Mouse (Mus musculus): ENCODE results near the gene Lime1. TPM values are rescaled to one million over a fixed set of nuclear protein-coding genes. Genes with fewer than 3 reads are reported as not detected.

Lime1 gene
- polyA plus RNA-seq, 1 experiment from 2014 or later, result 20.9 TPM

GRCm38 (mm10) chr2:181381631-181382306 is 1.9 kb downstream of the Lime1 start:
- no peak for DNase-seq (ENCODE audit: low spot score)
- Histone ChIP-seq H3K36me3 (ENCODE audit: control insufficient read depth, insufficient read depth, low read length) (peaks cover 11% of the 10 kb centered on the region), H3K9ac (ENCODE audit: low read length) (no peak overlapping the region), H3K4me3 (ENCODE audit: low read depth, low read length) (no peak overlapping the region), H3K4me1 (ENCODE audit: control insufficient read depth, insufficient read depth, low read length) (no peaks in the 10 kb centered on the region), H3K4me2 (ENCODE audit: low read depth, severe bottlenecking) (no peak overlapping the region), H3K9me3 (ENCODE audit: control insufficient read depth, low read length) (no peaks in the 10 kb centered on the region), H3K27ac (replicated peaks; ENCODE audit: low read depth, low read length) (no peak overlapping the region), H3K27me3 (ENCODE audit: control insufficient read depth, insufficient read depth, low read length) (no peaks in the 10 kb centered on the region)
- ATAC-seq (ENCODE audit: insufficient number of reproducible peaks, low FRiP score, low TSS enrichment, low read depth), result no peak
- 90% methylated on average over 6 of the region's 6 CpGs for WGBS

GRCm38 (mm10) chr2:181384463-181384862 is 4.6 kb downstream of the Lime1 start:
- no peak for DNase-seq (ENCODE audit: low spot score)

DNA sequence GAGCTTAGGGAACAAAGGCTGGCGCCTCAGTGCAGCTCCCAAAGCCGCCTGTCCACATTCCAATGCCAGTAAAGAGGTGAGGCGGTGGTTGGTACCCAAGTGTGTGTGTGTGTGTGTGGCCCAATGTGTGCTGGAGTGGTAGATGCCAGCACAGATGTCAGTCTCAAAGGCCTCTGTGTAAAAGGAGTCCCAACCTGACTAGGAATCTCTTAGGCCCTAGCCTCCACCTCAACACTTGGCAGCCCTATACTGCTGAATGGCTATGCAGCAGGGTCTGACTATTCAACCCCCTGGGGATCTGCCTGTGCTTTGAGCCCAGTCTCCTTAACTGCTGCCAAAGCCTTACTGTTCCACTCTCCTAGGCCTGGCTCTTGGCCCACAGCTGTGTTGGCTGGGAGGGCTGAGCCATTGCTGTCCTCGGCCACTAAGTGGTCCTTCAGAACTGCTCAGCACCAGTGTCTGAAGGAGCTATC is 5.1 kb downstream of the Lime1 start:
- H3K4me1 ChIP-seq (ENCODE audit: control insufficient read depth, insufficient read depth, low read length), result no peaks in the 10 kb centered on the region
- H3K27me3 ChIP-seq (ENCODE audit: control insufficient read depth, insufficient read depth, low read length), result no peaks in the 10 kb centered on the region
- DNase-seq (ENCODE audit: low spot score) (no peak), ATAC-seq (ENCODE audit: insufficient number of reproducible peaks, low FRiP score, low TSS enrichment, low read depth) (no peak)
- peaks cover 10% of the 10 kb centered on the region for H3K36me3 ChIP-seq (ENCODE audit: control insufficient read depth, insufficient read depth, low read length)
- no peak overlapping the region for H3K27ac ChIP-seq (replicated peaks; ENCODE audit: low read depth, low read length)
- WGBS, result 86% methylated on average over 4 of the region's 4 CpGs
- no peak overlapping the region for H3K4me2 ChIP-seq (ENCODE audit: low read depth, severe bottlenecking)
- no peaks in the 10 kb centered on the region for H3K9me3 ChIP-seq (ENCODE audit: control insufficient read depth, low read length)
- H3K4me3 ChIP-seq (ENCODE audit: low read depth, low read length), result no peak overlapping the region
- H3K9ac ChIP-seq (ENCODE audit: low read length), result no peak overlapping the region

More at GRCm38 (mm10) chr2:181384463-181384862, 4.6 kb downstream of the Lime1 start:
- H3K9me3 ChIP-seq (ENCODE audit: control insufficient read depth, low read length), result no peaks in the 10 kb centered on the region
- no peak overlapping the region for H3K4me2 ChIP-seq (ENCODE audit: low read depth, severe bottlenecking)
- peaks cover 10% of the 10 kb centered on the region for H3K36me3 ChIP-seq (ENCODE audit: control insufficient read depth, insufficient read depth, low read length)
- H3K9ac ChIP-seq (ENCODE audit: low read length), result no peak overlapping the region
- no peaks in the 10 kb centered on the region for H3K4me1 ChIP-seq (ENCODE audit: control insufficient read depth, insufficient read depth, low read length)
- H3K4me3 ChIP-seq (ENCODE audit: low read depth, low read length), result no peak overlapping the region
- H3K27me3 ChIP-seq (ENCODE audit: control insufficient read depth, insufficient read depth, low read length), result no peaks in the 10 kb centered on the region
- H3K27ac ChIP-seq (replicated peaks; ENCODE audit: low read depth, low read length), result no peak overlapping the region
- WGBS, result 91% methylated on average over 7 of the region's 7 CpGs
- ATAC-seq (ENCODE audit: insufficient number of reproducible peaks, low FRiP score, low TSS enrichment, low read depth), result 0 out of 2 replicates have a peak, but pooled peaks have one; percentile 28

GRCm38 (mm10) chr2:181385885-181386284 is 6.0 kb downstream of the Lime1 start:
- WGBS, result 90% methylated on average over 3 of the region's 3 CpGs
- peaks cover 10% of the 10 kb centered on the region for H3K36me3 ChIP-seq (ENCODE audit: control insufficient read depth, insufficient read depth, low read length)
- no peak overlapping the region for H3K27ac ChIP-seq (replicated peaks; ENCODE audit: low read depth, low read length)
- no peaks in the 10 kb centered on the region for H3K9me3 ChIP-seq (ENCODE audit: control insufficient read depth, low read length)
- no peak for ATAC-seq (ENCODE audit: insufficient number of reproducible peaks, low FRiP score, low TSS enrichment, low read depth)
- H3K27me3 ChIP-seq (ENCODE audit: control insufficient read depth, insufficient read depth, low read length), result no peaks in the 10 kb centered on the region
- DNase-seq (ENCODE audit: low spot score), result no peak
- no peak overlapping the region for H3K4me3 ChIP-seq (ENCODE audit: low read depth, low read length)
- no peaks in the 10 kb centered on the region for H3K4me1 ChIP-seq (ENCODE audit: control insufficient read depth, insufficient read depth, low read length)
- H3K9ac ChIP-seq (ENCODE audit: low read length), result no peak overlapping the region
- H3K4me2 ChIP-seq (ENCODE audit: low read depth, severe bottlenecking), result no peak overlapping the region

GRCm38 (mm10) chr2:181386663-181387210 is 6.9 kb downstream of the Lime1 start:
- Histone ChIP-seq H3K27me3 (ENCODE audit: control insufficient read depth, insufficient read depth, low read length) (no peaks in the 10 kb centered on the region), H3K4me2 (ENCODE audit: low read depth, severe bottlenecking) (no peak overlapping the region), H3K9me3 (ENCODE audit: control insufficient read depth, low read length) (no peaks in the 10 kb centered on the region), H3K4me1 (ENCODE audit: control insufficient read depth, insufficient read depth, low read length) (no peaks in the 10 kb centered on the region), H3K9ac (ENCODE audit: low read length) (no peak overlapping the region), H3K36me3 (ENCODE audit: control insufficient read depth, insufficient read depth, low read length) (peaks cover 13% of the 10 kb centered on the region), H3K4me3 (ENCODE audit: low read depth, low read length) (no peak overlapping the region), H3K27ac (replicated peaks; ENCODE audit: low read depth, low read length) (no peak overlapping the region)
- WGBS, result 77% methylated on average over 3 of the region's 4 CpGs
- no peak for ATAC-seq (ENCODE audit: insufficient number of reproducible peaks, low FRiP score, low TSS enrichment, low read depth)
- DNase-seq (ENCODE audit: low spot score), result no peak

DNA sequence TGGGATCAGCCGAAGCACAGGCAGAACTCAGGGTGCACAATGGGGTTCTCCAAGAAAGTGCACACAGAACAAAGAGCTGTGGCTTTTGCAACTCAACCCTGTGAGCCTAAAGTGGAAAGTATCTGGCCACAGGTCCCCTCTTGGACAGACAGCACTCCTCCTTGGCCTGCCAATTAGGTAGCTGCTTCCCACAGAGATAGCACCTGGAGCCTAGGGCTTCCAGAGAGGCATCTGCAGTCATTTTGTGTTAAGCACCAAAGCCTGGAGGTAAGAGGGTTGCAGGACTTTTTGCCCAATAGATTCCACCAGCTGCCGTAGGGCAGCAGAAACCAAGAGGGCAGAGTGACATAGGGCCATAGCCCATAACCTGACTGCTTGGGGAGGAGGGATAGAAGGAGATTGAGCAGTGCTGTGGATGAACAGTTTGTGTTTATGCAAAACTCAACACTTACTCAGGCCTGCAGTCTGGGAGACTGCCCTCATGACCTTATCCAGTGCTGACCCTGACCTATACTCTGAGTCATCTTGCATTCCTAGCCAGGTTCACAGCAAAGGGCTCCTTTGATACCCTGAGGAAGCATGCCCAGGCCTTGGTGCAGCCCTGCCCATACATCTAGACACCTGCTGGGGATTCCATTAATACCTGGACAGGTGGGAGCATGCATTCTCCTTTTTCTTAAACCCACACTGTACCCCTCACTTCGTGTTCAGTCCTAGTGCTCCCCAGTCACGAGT is 10.4 kb downstream of the Lime1 start:
- Histone ChIP-seq H3K36me3 (ENCODE audit: control insufficient read depth, insufficient read depth, low read length) (peaks cover 4% of the 10 kb centered on the region), H3K4me1 (ENCODE audit: control insufficient read depth, insufficient read depth, low read length) (no peaks in the 10 kb centered on the region), H3K27me3 (ENCODE audit: control insufficient read depth, insufficient read depth, low read length) (no peaks in the 10 kb centered on the region), H3K4me2 (ENCODE audit: low read depth, severe bottlenecking) (no peak overlapping the region), H3K27ac (replicated peaks; ENCODE audit: low read depth, low read length) (no peak overlapping the region), H3K9ac (ENCODE audit: low read length) (no peak overlapping the region), H3K9me3 (ENCODE audit: control insufficient read depth, low read length) (no peaks in the 10 kb centered on the region), H3K4me3 (ENCODE audit: low read depth, low read length) (no peak overlapping the region)
- ATAC-seq (ENCODE audit: insufficient number of reproducible peaks, low FRiP score, low TSS enrichment, low read depth) (no peak), DNase-seq (ENCODE audit: low spot score) (no peak)
- 75% methylated on average over 4 of the region's 4 CpGs for WGBS

- no peak for ATAC-seq (ENCODE audit: insufficient number of reproducible peaks, low FRiP score, low TSS enrichment, low read depth)
- Histone ChIP-seq H3K27me3 (ENCODE audit: control insufficient read depth, insufficient read depth, low read length) (no peaks in the 10 kb centered on the region), H3K4me2 (ENCODE audit: low read depth, severe bottlenecking) (no peak overlapping the region), H3K36me3 (ENCODE audit: control insufficient read depth, insufficient read depth, low read length) (peaks cover 6% of the 10 kb centered on the region), H3K9ac (ENCODE audit: low read length) (no peak overlapping the region), H3K4me3 (ENCODE audit: low read depth, low read length) (no peak overlapping the region), H3K27ac (replicated peaks; ENCODE audit: low read depth, low read length) (no peak overlapping the region), H3K9me3 (ENCODE audit: control insufficient read depth, low read length) (no peaks in the 10 kb centered on the region), H3K4me1 (ENCODE audit: control insufficient read depth, insufficient read depth, low read length) (no peaks in the 10 kb centered on the region)
- DNase-seq (ENCODE audit: low spot score), result no peak
- WGBS, result 89% methylated on average over 15 of the region's 15 CpGs
Observed at GRCm38 (mm10) chr2:181391022-181391421, 11.1 kb downstream of the Lime1 start.

DNA sequence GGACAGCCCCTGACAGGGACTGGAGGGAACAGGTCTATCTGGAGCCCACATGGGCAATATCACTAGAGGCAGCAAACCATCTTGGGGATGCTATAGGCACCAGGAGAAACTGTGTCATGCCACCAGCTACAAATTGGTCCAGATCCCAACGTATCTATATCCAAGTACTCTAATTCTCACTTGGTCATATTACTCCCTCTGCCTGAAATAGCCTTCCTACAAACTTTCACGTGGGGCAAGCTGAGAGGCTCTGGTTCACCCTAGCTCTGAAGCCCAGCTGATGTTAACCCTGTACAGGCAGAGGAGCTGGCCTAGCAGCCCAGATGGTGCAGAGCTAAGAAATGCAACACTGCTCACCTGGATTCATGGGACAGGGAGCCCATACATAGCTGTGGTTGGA is 11.7 kb downstream of the Lime1 start:
- H3K36me3 ChIP-seq (ENCODE audit: control insufficient read depth, insufficient read depth, low read length), result peaks cover 7% of the 10 kb centered on the region
- ATAC-seq (ENCODE audit: insufficient number of reproducible peaks, low FRiP score, low TSS enrichment, low read depth) (no peak), DNase-seq (ENCODE audit: low spot score) (no peak)
- no peak overlapping the region for H3K9ac ChIP-seq (ENCODE audit: low read length)
- no peaks in the 10 kb centered on the region for H3K9me3 ChIP-seq (ENCODE audit: control insufficient read depth, low read length)
- no peak overlapping the region for H3K27ac ChIP-seq (replicated peaks; ENCODE audit: low read depth, low read length)
- no peak overlapping the region for H3K4me2 ChIP-seq (ENCODE audit: low read depth, severe bottlenecking)
- H3K4me1 ChIP-seq (ENCODE audit: control insufficient read depth, insufficient read depth, low read length), result no peaks in the 10 kb centered on the region
- H3K27me3 ChIP-seq (ENCODE audit: control insufficient read depth, insufficient read depth, low read length), result no peaks in the 10 kb centered on the region
- WGBS, result 80% methylated on average over 2 of the region's 2 CpGs
- H3K4me3 ChIP-seq (ENCODE audit: low read depth, low read length), result no peak overlapping the region

All from limb, embryonic 11.5 days (tissue).